Mouse (Mus musculus): ENCODE measurements around the gene Trim47.
"Not testable (repeated sequence)": the region's sequence is repeated elsewhere in the genome, so short reads cannot be mapped to it uniquely, and the experiment has no call there.

The Trim47 gene

GRCm38 (mm10) chr11:116106963-116107776 lies 19.8 kb downstream of the Trim47 start:
- DNase-seq, result no peak

GRCm38 (mm10) chr11:116106154-116106962 lies 20.7 kb downstream of the Trim47 start:
- no peak for DNase-seq

GRCm38 (mm10) chr11:116105065-116105464 lies 21.9 kb downstream of the Trim47 start:
- DNase-seq, result no peak

- DNase-seq, result peak; percentile 60
These were observed 22.9 kb downstream of the Trim47 start for GRCm38 (mm10) chr11:116104006-116104646.

- no peak for DNase-seq
These were observed 23.4 kb downstream of the Trim47 start for GRCm38 (mm10) chr11:116103572-116103971.

GRCm38 (mm10) chr11:116102472-116102871 lies 24.5 kb downstream of the Trim47 start:
- DNase-seq, result no peak

- peak; percentile 59 for DNase-seq
These were observed 25.1 kb downstream of the Trim47 start for GRCm38 (mm10) chr11:116101931-116102381.

GRCm38 (mm10) chr11:116100839-116101238 lies 26.2 kb downstream of the Trim47 start:
- DNase-seq, result no peak

- peak; percentile 68 for DNase-seq
These were observed 26.6 kb downstream of the Trim47 start for GRCm38 (mm10) chr11:116100385-116100784.

- no peak for DNase-seq
These were observed 27.5 kb downstream of the Trim47 start for GRCm38 (mm10) chr11:116099462-116099861.

- no peak for DNase-seq
These were observed 28.1 kb downstream of the Trim47 start for GRCm38 (mm10) chr11:116098711-116099460.

- no peak for DNase-seq
These were observed 30.5 kb downstream of the Trim47 start for GRCm38 (mm10) chr11:116096213-116097108.

- DNase-seq, result peak; percentile 71
These were observed 31.4 kb downstream of the Trim47 start for GRCm38 (mm10) chr11:116095573-116095972.

- no peak for DNase-seq
These were observed 33.0 kb downstream of the Trim47 start for GRCm38 (mm10) chr11:116093771-116094565.

GRCm38 (mm10) chr11:116092959-116093358 lies 34.1 kb downstream of the Trim47 start:
- DNase-seq, result not testable (repeated sequence)

GRCm38 (mm10) chr11:116091591-116091990 lies 35.4 kb downstream of the Trim47 start:
- DNase-seq, result no peak

GRCm38 (mm10) chr11:116089545-116089944 lies 37.5 kb downstream of the Trim47 start:
- DNase-seq, result no peak

- DNase-seq, result peak; percentile 35
These were observed 38.1 kb downstream of the Trim47 start for GRCm38 (mm10) chr11:116088741-116089394.

- DNase-seq, result no peak
These were observed 38.8 kb downstream of the Trim47 start for GRCm38 (mm10) chr11:116088188-116088587.

Measured in lung, postnatal 14 days (tissue).